Mouse (Mus musculus): ENCODE results near the gene Snai1. TPM values are rescaled to one million over a fixed set of nuclear protein-coding genes. Genes with fewer than 3 reads are reported as not detected.
A peak's percentile ranks its signal among the peaks of the same experiment; 100 is the strongest.

The Snai1 gene
- total RNA-seq, 2 experiments from 2014 or later, result 1.3 TPM

GRCm38 (mm10) chr2:167551342-167551920, 13.4 kb downstream of the Snai1 start:
- no peak for DNase-seq

GRCm38 (mm10) chr2:167552292-167552691, 14.3 kb downstream of the Snai1 start:
- no peak for DNase-seq

DNA sequence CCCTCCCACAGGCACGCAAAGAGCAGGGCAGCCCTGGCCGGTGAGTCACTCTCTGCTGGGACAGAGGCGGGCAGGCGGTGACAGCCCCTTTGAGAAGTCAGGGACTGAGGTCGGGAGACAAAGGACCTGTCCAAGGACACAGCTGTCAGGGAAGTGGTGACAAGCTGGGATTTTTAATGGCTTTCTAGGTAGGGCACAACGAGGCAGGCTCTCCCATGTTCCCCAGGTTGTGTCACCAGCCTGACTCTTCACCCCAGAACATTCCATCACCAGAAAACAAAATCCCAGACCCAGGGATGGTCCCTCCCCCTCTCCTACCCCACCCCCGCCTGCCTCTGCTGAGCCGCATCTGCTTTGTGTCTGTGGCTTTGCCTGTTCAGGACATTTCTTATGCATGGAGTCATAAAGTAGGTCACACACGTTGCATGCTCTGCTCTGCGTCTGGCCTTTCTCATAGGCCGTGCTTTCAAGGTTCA, 15.0 kb downstream of the Snai1 start:
- no peak for DNase-seq

- DNase-seq, result no peak
Measured at GRCm38 (mm10) chr2:167555766-167556165, 17.8 kb downstream of the Snai1 start.

- DNase-seq, result no peak
Measured at GRCm38 (mm10) chr2:167559413-167559812, 21.4 kb downstream of the Snai1 start.

DNA sequence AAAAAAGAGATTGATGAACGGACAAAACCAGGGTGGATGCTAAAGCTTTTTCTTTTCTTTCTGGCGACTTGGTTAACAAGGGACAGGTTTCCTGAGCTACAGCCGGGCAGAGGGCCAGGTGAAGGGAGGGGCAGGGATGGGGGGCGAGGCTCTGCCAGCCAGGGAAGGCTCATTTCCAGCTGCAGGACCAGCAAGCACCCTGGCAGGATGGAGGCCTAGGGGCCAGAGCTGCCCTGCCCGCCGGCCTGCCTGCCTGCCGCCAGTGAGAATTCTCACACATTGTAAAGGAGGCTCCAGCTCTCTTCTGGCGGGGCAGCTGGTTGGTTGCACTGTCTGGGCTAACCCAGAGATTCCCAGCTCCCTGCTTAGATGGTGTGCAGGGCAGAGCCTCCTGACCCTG, 24.1 kb downstream of the Snai1 start:
- DNase-seq, result no peak

GRCm38 (mm10) chr2:167563035-167563434, 25.0 kb downstream of the Snai1 start:
- DNase-seq, result no peak

GRCm38 (mm10) chr2:167563703-167564102, 25.7 kb downstream of the Snai1 start:
- DNase-seq, result no peak

- DNase-seq, result no peak
Measured at GRCm38 (mm10) chr2:167564551-167565311, 26.7 kb downstream of the Snai1 start.

DNA sequence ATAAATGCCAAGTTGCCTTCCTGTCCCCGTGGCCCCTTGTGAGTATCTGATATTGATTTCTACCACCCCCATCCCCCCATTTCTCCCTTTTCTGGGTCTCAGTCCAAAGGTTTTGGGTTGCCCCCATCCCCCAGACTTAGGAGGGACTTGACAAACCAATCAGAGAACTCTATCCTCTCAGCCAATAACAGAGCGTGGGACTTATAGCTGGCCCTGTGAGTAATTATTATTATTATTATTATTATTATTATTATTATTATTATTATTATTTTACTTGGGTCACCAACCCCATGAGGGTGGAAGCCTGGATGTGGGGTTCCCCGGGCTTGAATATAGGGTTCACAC, 27.3 kb downstream of the Snai1 start:
- DNase-seq, result no peak

DNA sequence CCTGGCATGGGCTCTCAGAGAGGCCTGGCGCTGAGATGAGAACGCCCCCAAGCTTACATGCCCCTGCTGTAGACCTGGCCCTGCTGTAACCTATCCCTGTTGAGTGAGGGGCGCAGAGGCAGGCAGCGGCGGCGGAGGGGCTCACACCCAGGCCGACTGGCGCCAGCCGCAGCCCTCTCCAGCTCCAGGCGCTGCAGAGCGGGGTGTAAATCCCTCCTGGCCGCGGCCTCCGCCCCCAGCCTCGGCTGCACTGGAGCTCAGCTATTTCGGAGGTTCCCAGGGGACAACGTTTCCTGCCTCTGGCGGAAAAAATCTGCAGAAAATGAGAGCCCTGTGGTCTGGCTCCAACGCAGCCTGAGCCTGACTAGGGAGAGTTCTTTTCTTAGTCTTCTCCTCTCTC, 27.7 kb downstream of the Snai1 start:
- peak; percentile 80 for DNase-seq

DNA sequence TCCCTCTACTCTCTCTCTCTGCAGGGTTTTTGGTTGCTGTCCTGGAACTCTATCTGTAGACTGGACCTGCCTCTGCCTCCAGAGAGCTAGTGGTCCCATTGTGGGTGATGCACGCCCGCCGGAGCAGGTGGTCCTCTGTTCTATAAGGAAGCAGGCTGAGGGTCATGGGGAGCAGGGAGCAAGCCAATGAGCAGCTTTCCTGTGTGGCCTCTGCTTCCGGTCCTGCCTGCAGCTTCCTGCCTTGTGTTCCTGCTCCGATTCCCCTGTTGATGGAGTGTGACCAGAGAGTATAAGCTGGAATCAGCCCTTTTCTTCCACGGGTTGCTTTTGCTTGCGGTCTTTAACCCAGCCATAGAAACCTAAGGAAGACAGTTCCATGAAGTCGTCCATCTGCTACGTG, 30.1 kb downstream of the Snai1 start:
- DNase-seq, result no peak

GRCm38 (mm10) chr2:167569934-167570651, 32.1 kb downstream of the Snai1 start:
- DNase-seq, result peak; percentile 91

GRCm38 (mm10) chr2:167570815-167571214, 32.8 kb downstream of the Snai1 start:
- no peak for DNase-seq

DNA sequence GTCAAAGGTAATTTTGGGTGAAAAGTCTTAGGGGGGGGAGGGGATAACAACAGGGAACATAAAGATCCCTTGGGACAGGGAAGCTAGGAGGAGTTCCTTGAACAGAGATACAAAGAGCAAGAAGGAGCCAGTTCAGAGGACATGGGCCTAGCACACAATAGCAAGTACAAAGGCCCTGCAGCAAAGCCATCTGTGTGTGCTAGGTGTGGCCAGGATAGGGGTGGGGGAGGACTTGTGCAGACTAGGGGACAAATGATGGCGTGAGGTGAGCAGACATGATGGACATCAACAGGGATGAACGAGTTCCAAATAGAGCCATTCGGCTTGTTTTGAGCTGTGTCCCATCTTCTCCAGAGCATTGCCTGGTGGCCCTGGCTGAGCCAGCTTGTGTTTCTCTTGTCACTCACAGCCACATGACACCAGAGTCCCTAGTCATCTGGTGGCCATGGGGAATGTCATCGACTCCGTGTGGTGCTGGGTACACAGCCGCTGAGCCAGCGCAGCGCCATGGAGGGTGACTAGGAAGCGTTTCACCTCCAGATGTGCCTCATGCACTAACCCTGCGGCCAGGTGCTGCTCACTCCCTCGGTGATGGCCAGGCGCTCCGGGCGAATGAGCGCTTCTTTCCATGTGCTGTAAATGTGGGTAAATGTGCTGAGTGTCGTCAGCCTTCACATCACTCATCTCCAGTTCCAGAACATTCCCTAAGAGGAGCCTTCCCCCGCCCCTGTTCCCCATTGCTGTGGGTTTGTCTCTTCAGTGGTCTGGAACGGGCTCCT, 33.6 kb downstream of the Snai1 start:
- DNase-seq, result no peak

- DNase-seq, result peak; percentile 86
Measured at GRCm38 (mm10) chr2:167574814-167575213, 36.8 kb downstream of the Snai1 start.

DNA sequence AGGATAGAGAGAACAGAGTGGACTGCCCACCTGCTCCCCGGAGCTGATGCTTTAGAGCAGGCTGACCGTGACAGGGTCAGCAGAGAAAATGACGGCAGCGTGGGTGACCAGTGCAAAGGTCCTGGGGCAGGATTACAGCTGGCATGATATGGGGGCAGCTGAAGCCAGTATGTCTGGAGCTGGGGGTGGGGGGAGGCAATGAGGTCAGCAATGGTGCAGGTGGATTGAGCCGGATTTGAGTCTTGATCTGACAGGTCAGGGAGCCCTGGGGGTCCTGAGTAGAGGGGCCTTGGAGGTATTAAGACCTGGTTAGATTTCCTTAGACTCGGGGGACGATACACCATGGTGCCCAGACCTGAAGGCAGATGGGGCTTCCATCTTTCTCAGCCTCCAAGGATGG, 37.6 kb downstream of the Snai1 start:
- no peak for DNase-seq

DNA sequence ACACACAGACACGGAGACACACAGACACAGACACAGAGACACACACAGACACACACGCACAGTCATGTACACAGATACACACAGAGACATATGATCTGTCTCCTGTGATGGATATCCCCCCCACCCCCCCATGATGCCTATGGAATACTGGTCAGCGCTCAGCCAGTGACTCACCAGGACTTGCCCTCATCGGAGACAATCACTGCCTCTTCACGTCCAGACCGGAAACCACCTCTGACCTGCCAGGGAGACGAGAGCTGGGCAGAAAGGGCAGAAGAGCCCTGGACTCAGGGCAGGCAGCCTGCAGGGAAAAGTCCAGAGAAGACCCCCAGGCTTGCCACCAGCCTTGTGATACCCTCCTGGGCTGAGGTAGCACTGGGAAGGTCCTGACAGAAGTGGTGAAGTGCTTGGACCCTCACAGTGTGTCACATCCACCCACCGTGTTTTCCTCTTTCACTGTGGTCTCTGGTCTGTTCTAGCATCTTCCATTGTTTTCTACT, 38.2 kb downstream of the Snai1 start:
- DNase-seq, result no peak

DNA sequence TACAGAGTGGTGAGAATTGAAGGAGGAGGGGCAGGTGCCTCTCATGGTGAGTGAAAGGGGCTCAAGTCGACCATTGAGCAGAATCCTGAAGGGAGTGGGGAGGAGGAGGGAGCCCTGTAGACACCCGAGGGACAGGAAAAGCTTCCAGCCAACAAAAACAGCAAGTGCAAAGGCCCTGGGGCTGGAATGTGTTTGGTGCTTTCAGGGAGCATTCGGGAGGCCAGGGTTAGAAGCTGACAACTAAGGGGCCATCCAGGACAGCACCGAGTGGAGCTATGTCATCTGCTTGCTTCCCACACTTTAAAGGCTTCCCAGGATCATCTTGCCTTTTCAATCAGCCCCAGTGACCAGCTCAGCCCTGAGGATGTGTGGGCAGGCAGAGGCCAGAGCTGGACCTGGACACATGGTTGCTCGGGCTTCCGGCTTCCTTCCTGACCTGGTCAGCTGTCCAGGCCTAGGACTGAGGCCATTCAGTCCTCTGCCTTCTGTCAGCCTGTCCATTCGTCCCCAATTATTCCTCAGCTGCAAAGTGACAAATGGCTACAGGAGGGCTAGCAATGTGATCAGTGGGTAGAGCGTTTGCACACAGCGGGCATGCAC, 39.3 kb downstream of the Snai1 start:
- no peak for DNase-seq

DNA sequence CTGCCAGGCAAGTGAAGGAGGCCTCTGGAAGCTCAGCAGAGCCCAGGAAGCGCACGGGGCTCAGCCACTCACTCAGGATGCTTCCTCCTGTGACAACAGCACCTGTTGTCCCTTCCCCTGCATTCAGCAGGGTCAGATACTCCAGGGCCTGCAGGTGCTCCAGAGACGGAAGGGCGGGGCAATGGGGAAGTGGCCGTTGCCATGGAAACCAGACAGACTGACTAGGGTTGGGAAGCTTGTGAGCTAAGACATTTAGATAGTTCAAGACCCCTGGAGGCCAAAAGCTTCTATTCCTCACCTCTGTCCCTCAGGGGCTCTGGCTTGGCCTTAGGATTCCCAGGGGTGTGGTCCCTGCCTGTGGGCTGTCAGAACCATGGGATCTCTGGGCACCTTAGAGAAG, 40.5 kb downstream of the Snai1 start:
- no peak for DNase-seq

GRCm38 (mm10) chr2:167583161-167583952, 45.4 kb downstream of the Snai1 start:
- DNase-seq, result no peak
